Mouse (Mus musculus) spleen, postnatal 4 days (tissue): ENCODE results near the gene Cd200r3.

Source experiments
- DNase-seq, 2 experiments: peaks; one replicate each; pipeline ENCODE4 v3.0.0; 2022; ENCODE audit warnings: low spot score in 2 of 2

The Cd200r3 gene

GRCm38 (mm10) chr16:44988667-44989357 lies 45.3 kb downstream of the Cd200r3 start:
- no peak for DNase-seq

- DNase-seq = no peak
Measured at GRCm38 (mm10) chr16:44993319-44994019, 50.0 kb downstream of the Cd200r3 start.

GRCm38 (mm10) chr16:44994206-44994953 lies 50.9 kb downstream of the Cd200r3 start:
- DNase-seq = no peak

GRCm38 (mm10) chr16:44995111-44995510 lies 51.6 kb downstream of the Cd200r3 start:
- no peak for DNase-seq

- no peak for DNase-seq
Measured at GRCm38 (mm10) chr16:44996701-44997100, 53.2 kb downstream of the Cd200r3 start.

- no peak for DNase-seq
Measured at GRCm38 (mm10) chr16:44999537-44999936, 56.1 kb downstream of the Cd200r3 start.

GRCm38 (mm10) chr16:45004443-45004842 lies 61.0 kb downstream of the Cd200r3 start:
- DNase-seq = peak in 1 of 2 experiments; percentile 52

GRCm38 (mm10) chr16:45005280-45005679 lies 61.8 kb downstream of the Cd200r3 start:
- peak in 1 of 2 experiments; percentile 51 for DNase-seq

GRCm38 (mm10) chr16:45006971-45007370 lies 63.5 kb downstream of the Cd200r3 start:
- peak in 1 of 2 experiments; percentile 41 for DNase-seq

- DNase-seq = no peak
Measured at GRCm38 (mm10) chr16:45007807-45008206, 64.3 kb downstream of the Cd200r3 start.

- peak in 1 of 2 experiments; percentile 13 for DNase-seq
Measured at GRCm38 (mm10) chr16:45009634-45010033, 66.2 kb downstream of the Cd200r3 start.

- no peak for DNase-seq
Measured at GRCm38 (mm10) chr16:45015591-45015990, 72.1 kb downstream of the Cd200r3 start.

- DNase-seq = no peak
Measured at GRCm38 (mm10) chr16:45016488-45016887, 73.0 kb downstream of the Cd200r3 start.

- DNase-seq = no peak
Measured at GRCm38 (mm10) chr16:45018868-45019267, 75.4 kb downstream of the Cd200r3 start.

- no peak for DNase-seq
Measured at GRCm38 (mm10) chr16:45020055-45020454, 76.6 kb downstream of the Cd200r3 start.

GRCm38 (mm10) chr16:45020669-45021309 lies 77.3 kb downstream of the Cd200r3 start:
- DNase-seq = no peak

GRCm38 (mm10) chr16:45021443-45021842 lies 78.0 kb downstream of the Cd200r3 start:
- no peak for DNase-seq

GRCm38 (mm10) chr16:45023904-45024303 lies 80.4 kb downstream of the Cd200r3 start:
- peak; percentile 73 to 85 for DNase-seq

GRCm38 (mm10) chr16:45025321-45025720 lies 81.8 kb downstream of the Cd200r3 start:
- peak in 1 of 2 experiments; percentile 32 for DNase-seq

GRCm38 (mm10) chr16:45029080-45029479 lies 85.6 kb downstream of the Cd200r3 start:
- no peak for DNase-seq

GRCm38 (mm10) chr16:45029493-45029892 lies 86.0 kb downstream of the Cd200r3 start:
- DNase-seq = no peak

- DNase-seq = no peak
Measured at GRCm38 (mm10) chr16:45030127-45030526, 86.6 kb downstream of the Cd200r3 start.
